Mouse (Mus musculus) spleen, adult 2 months (tissue): ENCODE results near the gene Gucy2g.

Experiments used
- CTCF ChIP-seq: fragments of 200-500 bp; IDR thresholded peaks from 2 replicates; pipeline ENCODE4 v1.5.1; 2011; ENCODE audit warnings: mild to moderate bottlenecking, inconsistent platforms; ENCODE audit not compliant: insufficient read depth, insufficient read length, insufficient replicate concordance; ENCODE audit errors: extremely low read depth
- POLR2A ChIP-seq: fragments of 200-500 bp; IDR thresholded peaks from 2 replicates; pipeline ENCODE4 v1.6.1; 2011; ENCODE audit warnings: low read depth, low read length, inconsistent platforms

DNA sequence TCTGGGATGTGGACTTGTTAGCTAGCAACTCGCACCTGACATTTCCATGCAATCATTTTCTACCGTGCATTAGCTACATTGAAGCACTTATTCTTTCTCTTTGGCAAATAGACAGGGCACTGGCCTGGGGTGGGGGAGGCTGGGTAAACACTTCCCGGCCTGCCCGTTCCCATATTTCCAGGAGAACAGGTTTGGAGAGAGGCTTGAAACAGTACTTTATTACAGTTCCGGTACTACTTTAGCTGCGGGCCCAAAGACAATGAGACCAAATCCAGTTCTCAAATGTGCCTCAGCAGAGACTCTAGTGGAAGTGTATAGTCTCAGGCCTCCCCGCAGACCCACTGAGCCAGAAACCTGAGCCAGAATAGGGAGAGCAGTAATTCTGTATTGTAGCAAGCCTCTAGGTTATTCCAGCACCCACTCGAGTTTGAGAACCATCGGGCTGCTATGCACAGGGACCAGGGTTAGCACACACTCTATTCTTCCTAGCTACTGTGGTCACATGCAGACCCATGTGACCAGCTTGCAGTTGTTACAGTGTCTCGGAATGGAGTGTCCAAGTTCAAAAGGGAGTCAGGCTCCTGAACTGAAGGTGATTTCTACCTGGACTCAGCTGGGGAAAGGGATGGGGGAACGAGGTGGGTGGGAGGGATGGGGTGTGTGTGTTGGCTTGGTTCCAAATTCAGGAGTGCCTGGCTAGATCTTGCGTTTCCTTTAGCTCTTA is 27.3 kb downstream of the Gucy2g start:
- no peak for TF ChIP-seq CTCF
- no peak for TF ChIP-seq POLR2A
